Mouse (Mus musculus) cerebellum, postnatal 10 days (tissue): Measurements from ENCODE around the gene Tpx2.

Experiments used
- DNase-seq, 2 experiments: peaks; one replicate each; pipeline ENCODE4 v3.0.0; 2021; ENCODE audit warnings: mixed read lengths in 2 of 2

The Tpx2 gene

DNA sequence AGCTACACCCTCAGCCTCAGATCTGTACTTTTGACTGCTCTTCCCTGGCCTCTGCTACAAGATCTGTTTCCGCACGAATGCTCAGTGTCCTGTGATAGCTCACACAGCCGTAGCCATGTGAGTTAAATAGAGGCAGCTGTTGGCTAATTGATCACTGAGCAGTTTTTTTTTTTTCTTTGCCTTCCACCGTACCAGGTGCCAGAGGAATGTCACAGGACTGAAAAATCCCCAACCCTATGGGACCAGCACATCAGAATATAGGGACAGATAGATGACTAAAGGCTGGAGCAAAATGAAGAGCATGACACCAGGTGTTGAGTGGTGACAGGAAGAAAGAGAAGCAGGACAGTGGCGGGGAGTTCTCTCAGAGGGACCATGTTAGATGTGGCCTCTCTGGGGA, 68.3 kb downstream of the Tpx2 start:
- DNase-seq, result no peak

DNA sequence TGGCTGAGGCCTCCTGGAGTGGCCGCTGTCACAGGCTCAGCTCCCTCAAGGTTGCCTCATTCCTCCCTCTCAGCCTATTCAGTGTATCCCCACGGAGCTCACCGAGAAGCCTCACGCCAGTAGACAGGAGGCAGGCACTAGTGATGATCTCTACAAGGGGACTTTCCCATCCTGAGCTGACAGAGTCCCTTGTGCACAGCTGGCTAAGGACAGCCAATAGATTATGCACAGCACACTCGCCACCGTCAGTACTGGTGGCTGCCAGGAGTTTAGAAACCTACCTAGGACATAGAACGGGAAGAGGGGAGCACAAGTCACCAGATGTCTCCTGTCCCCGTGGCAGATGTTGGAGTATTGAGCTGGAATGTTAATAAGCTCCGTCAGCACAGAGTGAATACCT, 69.9 kb downstream of the Tpx2 start:
- DNase-seq, result no peak

DNA sequence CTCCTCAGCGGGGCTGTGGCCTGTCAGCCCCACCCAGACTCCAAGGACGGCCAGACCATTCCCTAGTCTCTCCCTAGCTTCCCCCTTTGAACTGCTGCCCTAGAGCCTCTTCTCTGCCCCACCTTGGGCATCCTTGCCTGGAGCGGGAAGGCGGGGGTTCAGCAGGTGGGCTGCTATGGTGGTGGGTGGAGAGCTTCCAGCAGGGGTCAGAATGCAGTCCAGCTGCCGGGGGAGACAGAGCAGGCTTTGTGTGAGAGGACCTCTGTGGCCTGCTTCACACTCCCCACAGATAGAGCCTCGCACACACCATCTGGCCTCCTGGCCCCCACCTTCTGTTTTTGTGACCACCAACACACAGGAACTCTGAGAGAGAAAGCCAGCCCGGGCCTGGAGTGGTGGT, 74.6 kb downstream of the Tpx2 start:
- peak; percentile 62 to 80 for DNase-seq

DNA sequence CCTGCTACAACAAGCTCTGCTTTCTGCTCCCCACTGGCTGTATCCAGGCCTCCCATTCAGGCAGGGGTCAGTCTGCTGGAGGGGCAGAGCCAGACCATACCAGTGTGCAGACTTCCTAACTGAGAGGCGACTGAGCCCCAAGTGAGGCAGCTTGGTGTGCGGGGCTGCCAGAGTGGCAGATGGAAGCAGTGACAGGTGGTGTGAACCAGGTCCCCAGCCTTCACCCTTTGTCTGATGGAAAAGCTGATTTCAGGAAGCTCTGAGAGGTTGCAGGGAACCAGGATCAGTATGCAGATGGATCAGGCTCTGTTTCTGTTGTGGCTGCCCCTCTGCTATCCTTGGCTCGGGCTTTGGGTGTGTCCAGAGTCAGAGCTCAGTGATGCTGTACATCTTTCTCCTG, 75.9 kb downstream of the Tpx2 start:
- peak; percentile 71 to 80 for DNase-seq

DNA sequence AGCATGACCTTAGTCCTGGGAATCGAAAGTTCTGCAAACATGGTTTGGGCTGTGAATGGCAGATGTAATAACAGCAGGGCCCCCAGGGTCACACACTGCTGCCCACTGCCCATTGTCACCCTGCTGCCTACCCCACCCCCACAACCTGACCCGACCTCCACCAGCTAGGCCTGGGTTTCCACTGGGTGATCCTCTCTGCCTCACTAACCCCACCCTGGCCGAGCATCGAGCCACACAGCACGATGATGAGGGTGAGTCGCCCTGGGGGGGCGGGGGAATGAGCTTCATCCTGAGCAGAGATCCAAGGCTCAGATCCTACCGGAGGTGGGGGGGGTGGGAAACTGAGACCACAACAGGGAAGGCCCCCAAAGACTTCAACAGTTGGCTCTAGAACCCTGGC, 76.4 kb downstream of the Tpx2 start:
- DNase-seq, result peak in 1 of 2 experiments; percentile 45

DNA sequence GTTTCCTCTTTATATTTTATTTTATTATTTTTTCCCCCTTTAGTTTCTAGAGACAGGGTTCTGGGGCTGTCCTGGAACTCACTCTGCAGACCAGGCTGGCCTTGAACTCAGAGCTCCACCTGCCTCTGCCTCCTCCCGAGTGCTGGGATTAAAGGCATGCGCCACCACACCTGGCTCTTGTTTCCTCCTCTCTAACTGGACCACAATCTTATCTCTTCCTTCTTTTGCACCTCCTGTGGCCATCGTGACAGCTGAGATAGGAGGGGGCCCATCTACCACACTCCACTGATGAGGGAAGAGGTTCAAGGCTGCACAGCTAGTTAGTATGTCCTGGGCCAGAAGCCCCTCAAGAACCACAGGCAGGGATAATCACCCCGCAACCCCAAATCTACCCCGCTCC, 76.8 kb downstream of the Tpx2 start:
- DNase-seq, result no peak

DNA sequence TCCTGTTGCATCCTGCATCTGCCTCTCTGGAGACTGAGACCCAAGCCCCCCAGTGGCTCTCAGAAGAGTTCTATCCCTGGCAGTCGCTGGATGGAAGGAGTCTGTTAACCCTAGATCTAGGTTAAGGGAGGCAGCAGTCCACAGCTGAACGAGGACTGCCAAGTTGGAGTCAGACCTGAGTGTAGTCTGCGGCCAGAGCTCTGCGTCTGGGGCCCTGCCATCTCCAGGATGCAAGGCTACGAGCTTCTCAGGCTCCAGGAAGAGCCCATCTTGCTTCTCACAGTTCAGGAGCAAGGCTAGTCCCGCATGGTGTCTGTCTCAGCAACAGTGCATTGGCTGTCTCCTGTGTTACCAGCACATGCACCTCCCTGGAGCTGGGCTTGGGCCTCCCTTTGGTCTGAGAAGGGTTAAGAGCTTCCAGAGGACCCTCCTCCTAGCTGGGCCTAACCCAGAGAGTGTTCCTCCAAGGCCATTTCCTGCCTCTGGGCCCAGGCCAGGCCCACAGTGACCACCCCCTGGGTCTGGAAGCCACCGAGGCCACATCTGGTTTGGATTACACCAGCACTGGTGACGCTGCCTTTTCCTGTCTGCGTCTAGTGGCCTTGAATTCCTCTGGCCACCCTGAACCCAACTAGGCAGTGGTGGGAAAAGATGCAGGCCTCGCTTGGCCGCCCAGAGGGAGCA, 77.6 kb downstream of the Tpx2 start:
- DNase-seq, result no peak

DNA sequence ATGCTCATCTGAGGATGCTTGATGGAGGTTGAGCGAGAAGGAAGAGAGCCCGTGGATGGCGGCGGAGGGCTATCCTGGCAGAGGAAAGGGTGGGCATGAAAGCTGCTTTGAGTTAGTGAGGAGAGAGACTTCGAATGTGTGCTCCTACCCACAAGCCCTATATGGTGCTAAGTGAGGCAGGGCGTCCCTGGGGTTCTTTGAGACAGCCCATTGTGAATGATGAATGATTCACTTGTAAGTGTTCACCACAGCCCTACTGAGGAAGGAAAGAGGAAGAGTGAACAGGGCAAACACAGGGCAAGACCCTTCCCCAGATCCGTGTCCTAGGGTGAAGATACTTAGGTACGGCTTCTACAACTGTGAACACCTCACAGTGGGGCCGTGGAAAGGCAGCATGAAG, 79.1 kb downstream of the Tpx2 start:
- DNase-seq, result no peak

DNA sequence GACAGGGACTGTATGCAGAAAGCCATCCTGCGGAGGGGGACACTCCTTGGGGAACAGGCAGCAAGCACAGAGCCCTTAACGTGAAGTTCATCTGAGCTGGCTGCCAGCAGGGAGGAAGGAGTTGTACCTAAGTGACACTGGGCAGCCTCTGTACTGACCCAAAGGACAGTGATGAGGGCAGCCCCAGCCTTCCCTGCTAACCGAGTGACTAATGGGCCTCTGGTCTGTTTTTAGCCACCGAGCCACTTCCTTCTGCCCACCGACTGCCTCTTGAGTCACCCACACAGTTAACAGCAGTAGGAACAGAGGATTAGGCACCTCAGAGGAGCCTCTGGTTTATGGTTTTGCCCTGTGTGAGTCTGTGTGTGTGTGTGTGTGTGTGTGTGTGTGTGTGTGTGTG, 79.6 kb downstream of the Tpx2 start:
- no peak for DNase-seq

DNA sequence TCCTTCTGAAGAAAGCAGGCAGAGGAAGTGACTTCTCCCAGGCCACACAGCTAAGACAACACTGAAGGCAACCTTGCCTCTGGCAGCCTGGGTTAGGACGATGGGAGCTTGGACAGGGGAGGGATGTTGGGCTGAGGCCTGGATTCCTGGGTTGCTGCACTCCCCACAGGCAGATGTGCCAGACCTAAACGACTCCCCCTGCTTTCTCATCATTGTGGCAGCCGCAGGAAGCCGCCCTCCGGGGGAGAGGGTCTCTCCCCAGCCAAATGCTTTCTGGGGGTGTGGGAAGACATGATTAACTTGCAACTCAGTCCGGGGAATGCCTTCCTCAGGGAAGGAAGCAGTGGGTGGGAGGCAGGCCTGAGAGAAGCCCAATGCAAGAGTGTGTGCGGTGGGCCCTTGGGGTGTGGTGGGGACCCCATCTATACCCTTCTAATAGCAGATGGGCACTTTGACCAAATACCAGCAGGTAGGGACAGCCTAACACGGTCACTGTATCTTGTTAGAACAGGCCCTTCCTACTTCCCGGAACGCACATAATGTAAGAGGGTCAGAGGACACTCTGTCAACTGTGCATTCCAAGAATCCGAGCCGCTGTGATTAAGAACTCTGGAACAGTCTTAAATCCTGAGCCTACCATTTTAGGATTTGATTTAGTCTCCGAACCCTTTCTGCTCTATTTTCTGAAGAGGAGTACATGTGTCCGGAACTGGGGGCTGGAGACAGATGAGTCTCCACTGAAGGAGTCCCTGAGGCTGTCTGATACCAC, 80.6 kb downstream of the Tpx2 start:
- no peak for DNase-seq

DNA sequence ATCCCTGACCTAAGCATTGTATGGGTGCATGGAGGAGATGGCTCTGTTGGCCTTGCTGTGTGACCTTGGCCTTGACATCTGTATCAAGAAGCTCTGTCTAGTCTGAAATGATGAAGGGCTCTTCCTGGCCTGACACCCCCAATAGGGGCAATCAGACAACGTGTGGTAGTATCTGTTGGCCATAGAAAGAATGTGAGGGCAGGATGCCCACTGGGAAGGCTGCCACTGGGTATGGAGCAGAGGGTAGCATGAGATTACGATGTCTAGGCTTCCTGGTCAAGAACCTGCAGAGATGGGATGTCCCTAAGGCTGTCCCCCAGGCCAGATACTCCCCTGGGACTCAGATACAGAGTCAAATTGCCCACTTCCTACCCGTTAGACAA, 81.2 kb downstream of the Tpx2 start:
- DNase-seq, result peak in 1 of 2 experiments; percentile 52

DNA sequence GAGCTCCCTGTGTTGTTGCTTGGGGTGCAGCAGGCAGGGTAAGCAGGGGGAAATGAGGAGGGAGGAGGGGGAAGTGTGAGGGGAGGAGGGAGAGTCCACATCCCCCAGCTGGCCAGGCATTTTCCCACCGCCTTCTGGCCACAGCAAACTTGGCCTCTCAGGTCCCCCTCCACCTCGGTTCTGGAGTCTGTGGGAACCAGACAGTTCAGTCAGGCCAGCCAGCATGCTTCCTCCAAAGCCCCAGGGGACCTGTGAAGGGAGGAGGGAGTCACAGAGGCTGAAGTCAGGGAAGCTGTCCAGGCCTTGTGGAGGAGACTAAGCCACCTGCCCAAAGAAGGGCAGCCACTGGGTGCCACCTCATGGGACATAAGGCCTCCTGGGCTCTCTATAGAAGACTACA, 82.5 kb downstream of the Tpx2 start:
- peak in 1 of 2 experiments; percentile 23 for DNase-seq

DNA sequence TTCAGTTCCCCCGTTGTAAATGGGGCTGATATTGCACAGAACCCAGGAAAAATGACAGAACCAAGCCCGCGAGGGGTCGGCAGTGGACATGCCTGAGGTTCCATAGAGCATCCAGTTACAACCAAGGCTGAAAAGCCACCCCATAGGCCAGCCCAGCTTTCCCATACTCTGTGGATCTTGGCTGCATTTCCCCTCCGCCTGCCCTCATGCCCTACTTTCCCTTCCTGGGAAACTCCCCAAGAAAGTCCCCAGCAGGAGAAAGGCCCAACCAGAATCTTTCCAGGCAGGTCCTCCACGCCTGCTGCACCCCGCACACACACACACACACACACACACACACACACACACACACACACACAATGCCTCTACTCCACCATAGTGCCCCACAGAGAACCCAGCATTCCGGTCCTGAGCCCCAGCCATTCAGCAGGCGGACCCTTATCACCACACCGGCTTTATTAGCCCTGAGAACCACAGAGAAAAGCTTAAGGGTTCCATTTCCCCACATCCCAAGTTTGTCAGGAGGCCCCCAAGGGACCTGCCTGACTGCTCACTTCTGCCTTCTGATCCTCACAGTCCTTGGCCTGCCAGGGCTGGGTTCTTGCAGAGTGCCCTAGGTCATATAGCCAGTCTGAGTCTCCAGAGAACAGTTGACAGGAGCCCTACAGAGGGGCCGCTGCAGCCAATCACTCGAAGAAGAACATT, 83.8 kb downstream of the Tpx2 start:
- no peak for DNase-seq

DNA sequence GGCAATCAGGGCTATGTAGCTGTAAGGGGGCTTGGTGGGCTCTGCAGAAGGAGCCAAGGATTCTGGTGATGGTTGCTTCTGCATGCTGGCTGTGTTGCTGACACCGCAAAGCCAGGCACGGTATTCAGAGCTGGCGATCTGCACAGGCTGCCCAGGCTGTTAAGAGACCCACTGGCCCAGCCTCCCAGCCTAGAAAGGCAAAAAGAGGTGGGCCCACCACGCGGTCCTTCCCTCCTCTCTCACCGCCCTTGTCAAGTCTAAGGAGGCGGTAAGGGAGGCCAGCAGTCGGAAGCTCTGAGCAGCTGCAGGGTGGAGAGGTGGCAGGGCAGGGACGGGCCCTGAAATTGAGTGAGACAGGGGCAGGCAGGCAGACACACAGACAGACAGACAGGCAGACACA, 85.3 kb downstream of the Tpx2 start, which contains the start of gene Foxs1:
Gene Foxs1 (minus strand): TSS at position 161 of the 400 bp plus-strand sequence.
- peak in 1 of 2 experiments; percentile 20 for DNase-seq

DNA sequence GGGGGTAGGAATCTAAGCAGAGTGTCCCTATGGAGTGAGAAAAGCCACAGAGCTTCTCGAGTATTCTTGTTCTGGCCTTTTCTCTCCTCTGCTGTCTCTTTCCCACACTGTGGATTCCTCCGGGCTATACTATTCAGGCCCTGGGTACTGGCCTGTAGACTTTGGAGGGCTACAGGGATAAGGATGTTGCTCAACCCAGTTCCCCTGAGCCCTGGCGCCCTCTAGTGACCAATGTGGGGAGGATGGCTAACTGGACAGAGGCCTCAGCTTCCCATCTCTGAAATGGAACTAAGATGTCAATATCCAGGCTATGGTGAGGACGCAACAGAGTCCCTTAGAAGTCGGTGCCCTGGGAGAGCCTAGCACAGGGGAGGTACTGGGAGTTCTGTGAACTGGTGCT, 85.8 kb downstream of the Tpx2 start:
- peak; percentile 80 to 83 for DNase-seq

DNA sequence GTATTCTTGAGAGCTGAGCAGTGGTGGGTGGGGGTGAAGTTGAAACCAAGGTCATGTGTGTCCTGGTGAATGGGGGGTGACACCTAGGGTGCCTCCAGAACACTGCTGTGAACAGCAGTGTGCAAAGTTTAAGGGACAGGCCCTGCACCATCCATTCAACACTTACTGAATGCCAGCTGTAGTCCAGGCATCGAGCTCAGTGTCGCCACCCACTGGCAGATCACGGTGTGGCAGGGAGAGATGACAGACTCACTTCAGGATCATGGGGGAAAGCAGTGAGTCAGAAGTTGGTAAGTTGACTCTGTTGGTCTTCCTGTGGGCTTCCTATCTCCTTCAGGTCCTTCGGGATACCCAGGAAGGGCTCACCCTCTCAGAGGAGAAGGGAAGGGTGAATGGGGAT, 92.1 kb downstream of the Tpx2 start:
- DNase-seq, result peak; percentile 72 to 80

DNA sequence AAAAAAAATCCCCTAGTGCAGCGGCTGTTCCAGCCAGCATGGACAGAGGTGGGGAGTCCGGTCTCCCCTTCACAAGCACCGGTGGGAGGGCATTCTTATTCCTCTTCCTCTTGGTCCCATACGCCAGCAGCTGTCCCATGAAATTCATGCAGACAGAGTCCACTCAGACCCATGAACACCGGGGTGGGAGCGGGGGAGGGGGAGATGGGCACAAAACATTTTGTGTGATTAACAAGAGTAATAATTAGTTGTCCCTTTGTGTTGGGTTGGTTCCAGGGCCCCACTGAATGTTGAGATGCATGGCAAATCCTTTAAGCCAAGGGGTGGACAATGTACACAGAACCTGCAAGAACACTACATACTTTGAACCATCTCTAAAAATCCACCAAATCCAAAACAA, 93.3 kb downstream of the Tpx2 start:
- peak; percentile 46 to 50 for DNase-seq

DNA sequence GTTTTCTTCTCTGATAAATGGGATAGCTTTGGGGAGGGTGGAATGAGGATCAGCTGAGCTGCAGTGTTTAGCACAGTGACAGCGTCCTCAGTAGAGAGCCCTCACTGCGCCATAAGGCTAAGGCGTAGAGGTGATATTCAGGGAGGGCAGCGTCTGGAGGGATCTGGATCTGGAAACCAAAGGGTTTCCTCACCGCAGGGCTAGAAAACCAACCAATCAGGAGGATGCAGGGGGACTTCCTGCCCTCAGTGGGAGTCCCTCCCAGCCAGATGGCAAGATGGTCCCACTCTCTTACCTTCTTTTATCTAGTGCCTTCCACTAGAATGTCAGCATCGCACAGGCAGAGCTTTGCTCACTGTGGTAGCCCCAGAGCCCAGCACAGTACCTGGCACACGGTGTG, 94.0 kb downstream of the Tpx2 start:
- DNase-seq, result peak; percentile 51 to 61

DNA sequence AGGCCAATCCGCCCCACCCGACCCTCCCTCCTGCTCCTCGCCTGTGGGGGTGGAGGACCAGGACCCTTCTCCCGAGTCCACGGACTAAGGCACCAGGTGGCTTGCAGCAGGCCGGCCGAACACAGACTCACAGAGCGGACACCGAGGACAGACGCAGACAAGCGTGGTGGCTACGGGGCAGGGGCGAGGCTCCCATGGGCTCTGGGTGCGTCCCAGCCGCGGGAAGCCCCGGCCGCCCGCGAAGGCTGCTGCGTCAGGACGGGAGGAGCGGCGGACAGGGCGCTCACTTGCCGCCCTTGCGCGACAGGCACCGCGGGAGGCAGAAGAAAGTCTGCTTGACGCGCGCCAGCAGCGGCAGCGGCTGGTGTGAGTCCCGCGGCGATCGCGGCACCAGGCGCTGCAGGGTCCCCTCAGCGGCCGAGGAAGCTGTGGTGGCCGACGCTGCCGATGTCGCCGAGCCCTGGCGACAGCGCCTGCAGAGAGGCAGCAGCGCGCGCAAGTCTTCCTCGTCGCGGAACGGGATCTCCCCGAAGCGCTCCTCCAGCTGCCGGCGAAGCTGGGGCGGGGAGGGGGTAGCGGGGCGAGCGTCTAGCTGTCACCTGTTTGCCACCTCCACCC, 95.2 kb downstream of the Tpx2 start:
- peak; percentile 47 to 53 for DNase-seq

DNA sequence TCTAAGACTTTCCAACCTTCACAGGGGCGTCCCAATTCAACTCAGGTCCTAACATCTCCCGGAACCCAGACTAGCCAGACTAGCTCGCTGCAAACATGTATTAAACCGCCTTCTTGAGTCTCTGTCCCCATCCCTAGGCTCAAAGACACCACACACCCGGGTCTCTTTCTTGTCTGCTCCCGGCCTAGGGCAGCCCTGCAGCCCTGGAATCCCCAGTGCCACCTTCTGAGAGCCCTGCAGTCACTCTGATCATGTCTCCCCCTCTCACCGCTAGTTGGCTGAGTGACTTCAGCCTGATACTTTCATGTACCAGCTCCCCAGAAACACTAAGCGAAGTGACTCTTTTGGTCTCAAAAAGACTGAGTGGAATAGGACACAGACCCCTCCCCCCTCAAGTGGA, 95.8 kb downstream of the Tpx2 start:
- peak; percentile 37 to 46 for DNase-seq

DNA sequence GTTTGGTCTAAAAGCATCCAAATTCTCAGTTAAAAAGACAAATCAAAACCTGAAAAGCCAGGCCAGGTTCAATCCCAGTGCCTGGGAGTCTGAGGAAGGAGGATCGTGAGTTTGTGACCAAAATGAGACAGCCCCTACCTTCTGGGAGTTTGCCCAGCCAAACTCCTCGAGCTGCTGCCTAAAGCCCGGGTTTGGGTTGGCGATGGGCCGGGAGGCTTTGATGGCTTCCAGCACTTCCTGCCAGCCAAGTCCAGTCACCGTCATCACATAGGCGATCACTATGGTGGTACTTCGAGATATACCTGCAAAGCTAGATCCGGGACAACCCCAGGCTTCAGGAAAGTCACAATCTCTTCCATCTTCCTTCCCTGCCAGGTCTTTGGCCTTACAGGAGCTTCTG, 96.2 kb downstream of the Tpx2 start:
- DNase-seq, result peak; percentile 74 to 80
